Mouse (Mus musculus): ENCODE data around the gene Klhl29.

The Klhl29 gene

DNA sequence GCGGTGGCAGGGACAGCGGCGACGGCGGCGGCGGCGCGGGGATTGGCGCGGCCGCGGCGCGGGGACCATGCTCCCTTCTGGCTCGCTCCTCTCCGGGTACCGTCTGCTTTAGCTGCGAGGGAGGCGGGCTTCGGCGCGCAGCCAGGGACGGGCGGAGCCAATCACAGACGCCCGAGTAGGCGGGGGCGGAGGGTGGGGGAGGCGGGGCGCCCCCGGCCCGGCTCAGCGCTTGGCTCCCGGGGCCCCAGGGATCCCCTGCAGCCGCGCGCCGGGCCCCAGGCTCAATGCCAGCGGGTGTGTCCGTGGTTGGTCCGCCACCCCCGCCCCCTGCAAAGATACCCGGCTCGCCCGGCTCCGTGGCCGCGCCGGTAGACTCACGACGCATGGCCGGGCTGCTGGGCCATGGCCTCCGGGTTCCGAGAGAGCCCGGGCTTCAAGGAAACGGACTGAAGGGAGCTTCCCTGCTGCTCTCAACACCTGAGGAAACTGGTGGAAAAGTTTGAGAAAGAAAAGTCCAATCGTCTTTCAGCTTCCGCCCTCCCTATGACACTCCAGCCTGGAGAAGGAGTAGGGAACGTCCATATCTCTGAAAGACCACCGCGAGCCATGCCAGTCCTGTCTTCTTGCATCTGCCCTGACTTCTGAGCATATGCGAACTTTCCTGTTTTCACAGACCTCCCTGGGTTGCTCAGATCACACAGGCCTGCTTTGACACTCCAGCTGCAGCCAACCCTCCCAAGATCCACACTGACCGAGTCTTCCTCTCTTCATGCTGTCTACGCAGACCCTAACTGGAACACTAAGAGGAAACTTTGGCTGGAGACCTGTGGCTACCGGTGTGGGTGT is at the start of gene Klhl29:
Gene Klhl29 (minus strand): TSS at position 67 of the 846 bp plus-strand sequence.
- DNase-seq (ENCODE audit: low read depth, low spot score), result peak; percentile 86

DNA sequence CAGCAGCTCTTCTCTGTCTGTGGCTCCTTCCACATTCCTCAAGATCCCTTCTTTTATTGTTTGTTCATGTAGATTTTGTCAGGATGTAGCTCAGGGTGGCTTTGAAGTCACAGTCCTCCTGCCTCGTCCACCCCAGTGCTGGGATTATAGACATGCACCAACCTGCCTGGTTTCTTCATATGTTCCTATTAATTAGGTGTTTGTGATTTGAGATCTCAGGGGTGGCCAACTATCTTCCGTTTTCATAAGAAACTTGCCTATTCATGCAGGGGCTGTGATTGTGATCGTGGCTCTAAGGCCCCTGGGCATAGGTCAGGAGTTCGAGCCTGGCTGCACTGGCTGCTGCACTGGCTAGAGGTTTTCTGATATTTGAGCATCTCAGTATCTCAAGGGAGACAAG is 49.8 kb upstream of the Klhl29 start:
- DNase-seq (ENCODE audit: low read depth, low spot score), result no peak

DNA sequence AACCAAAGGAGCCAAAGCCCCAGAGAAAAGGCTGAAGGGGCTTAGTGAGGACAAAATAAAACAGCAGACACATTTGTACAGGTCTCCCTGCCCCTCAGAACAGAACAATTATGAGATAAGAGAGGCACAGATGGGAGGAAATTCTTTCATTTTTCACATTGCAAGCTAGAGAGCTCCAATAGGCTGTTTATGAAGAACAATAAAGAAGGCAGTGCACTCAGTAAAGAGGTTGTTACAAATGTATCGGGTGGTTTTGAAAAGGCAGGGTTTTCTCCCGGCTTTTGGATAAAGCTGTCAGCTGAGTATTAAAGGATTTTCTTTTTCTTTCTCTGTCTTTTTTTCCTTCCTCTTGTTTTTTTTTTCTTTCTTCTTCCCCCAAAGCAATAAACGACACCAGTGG is 40.3 kb upstream of the Klhl29 start:
- no peak for DNase-seq (ENCODE audit: low read depth, low spot score)

DNA sequence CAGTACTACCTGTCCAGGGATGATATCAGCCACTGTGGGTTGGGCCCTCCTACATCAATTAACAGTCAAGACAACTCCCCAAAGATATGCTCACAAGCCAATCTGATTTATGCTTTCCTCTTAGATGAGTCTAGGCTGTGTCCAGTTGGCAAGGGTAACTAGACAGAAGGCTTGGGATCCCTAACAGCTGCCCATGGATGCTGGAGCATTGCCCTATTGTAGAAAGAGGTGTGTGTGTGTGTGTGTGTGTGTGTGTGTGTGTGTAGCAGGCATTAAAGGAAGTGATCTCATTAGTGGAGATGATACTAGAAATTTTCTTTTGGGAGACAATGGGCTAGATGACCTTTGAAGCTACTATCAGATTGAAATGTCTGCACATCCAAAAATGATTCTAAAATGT is 38.5 kb upstream of the Klhl29 start:
- DNase-seq (ENCODE audit: low read depth, low spot score), result no peak

DNA sequence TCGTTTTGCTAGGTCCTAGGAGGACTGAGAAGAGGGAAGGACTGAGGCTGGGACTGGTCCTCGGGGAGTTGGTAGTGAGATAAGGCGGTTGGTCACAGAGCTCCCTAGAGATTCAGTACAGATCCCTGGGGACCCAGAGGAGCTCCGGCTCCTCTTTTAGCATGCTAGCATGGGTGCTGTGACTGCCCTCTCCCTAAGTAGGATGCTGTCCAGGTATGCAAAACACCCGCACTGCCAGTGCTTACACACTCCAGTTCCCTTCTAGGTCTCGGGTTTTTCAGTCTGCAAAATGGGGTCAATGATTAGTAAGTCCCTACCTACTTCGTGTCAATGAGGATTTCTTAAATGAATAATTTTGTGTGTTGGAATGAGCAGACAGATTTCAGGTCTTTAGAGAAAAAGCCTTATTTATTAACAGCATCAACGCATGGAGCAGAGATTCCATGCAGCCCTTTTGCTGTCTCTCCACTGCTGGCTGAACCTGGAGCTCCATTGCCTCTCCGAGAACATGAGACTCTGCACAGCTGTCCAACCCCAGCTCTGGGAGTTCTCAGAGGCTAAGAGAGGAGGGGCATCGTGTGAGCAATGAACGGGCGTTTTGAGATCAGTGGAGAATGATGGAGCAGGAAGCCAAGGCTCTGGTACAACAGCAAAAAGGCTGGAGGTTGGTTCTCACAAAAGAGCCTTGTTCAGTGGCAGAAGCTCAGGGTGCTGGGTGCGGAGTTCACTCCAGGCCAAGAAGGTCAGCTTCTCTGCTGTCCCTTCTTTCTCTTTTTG is 36.5 kb upstream of the Klhl29 start:
- DNase-seq (ENCODE audit: low read depth, low spot score), result no peak

DNA sequence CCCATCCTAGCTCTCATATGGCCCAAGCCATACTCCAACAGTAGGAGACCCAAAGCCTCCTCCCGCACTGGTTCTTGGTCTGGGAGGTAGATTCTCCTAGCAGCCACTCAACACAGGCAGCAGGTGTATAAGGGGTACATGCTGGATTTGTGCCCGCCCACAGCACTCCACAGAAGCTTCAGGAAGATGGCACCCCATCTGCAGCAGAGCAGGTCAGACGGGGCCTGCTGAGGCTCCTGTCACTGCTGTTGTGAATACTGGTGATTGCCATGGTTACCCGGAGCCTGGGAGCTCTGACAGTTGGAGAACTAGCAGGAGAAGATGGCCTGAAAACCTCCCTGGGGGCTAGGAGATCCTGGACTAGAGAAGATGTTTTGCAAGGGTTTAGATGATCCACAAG is 35.9 kb upstream of the Klhl29 start:
- DNase-seq (ENCODE audit: low read depth, low spot score), result no peak

DNA sequence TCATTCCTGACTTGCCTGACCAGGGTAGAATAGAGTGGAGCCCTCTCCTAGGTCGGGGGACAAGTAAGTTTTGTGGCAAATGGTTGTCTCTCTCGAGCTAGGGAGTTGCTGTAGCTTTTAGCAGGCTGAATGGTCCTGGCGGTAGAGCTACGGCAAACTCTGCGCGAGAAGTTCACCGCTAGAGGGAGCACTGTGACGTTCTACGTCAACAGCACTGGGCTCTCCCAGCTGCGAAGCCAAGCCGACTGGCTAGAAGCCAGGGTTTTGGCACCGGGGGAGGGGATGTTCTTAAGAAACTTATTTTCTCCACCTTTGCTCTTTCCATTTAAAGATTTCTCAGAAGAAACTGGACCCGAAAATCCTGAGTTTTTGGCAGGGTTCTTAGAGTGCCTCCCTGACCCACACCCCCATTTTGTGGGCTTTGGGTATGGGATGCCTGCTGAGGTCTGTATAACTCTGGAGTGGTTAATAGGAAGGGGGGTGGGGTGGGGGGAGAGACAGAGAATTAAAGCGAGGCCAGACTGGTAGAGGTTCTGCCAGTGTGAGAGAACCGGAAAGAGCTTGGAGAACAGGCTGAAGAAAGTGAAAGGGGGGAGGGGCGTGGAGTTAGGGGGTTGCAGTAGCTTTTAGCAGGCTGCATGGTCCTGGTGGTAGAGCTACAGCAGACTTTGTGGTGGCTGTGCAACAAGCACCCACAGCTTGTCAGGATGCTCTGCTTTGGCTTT is 35.1 kb upstream of the Klhl29 start:
- peak; percentile 88 for DNase-seq (ENCODE audit: low read depth, low spot score)

DNA sequence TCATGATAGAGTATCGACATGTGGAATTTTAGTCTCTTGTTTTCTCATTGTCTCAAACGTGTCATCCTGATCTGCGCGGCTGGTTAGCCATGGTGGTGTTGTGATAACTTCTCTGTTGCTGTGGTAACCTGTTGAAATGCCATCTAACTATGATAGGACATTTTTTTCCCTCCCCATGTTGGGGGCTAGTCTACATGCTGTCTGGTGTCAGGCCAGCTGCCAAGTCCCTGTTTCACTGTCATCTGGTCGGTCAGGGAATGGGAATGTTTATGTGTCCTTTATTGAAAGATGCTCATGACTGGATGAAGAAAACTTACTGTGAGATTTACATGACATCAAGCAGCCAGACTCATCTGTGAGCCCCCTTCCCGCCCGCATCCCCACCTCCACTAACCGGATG is 31.7 kb upstream of the Klhl29 start:
- no peak for DNase-seq (ENCODE audit: low read depth, low spot score)

DNA sequence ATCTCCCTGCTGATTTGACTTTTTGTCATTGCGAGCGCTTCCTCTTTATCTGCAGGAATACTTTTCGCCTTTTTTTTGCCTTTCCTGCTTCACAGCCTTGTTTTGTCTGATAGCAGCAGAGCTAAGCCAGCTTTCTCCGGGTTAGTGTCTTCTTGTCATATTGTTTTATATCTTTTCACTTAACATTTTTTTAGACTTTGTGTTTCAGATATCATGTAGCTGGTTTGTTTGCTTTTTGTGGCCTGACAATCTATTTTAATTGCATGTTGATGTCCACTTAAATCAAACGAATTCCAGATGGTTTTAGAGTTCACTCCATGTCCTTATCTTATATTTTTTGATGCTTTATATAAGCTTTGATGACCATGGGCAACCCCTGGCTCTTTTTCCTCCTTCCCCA is 21.9 kb upstream of the Klhl29 start:
- DNase-seq (ENCODE audit: low read depth, low spot score), result no peak

DNA sequence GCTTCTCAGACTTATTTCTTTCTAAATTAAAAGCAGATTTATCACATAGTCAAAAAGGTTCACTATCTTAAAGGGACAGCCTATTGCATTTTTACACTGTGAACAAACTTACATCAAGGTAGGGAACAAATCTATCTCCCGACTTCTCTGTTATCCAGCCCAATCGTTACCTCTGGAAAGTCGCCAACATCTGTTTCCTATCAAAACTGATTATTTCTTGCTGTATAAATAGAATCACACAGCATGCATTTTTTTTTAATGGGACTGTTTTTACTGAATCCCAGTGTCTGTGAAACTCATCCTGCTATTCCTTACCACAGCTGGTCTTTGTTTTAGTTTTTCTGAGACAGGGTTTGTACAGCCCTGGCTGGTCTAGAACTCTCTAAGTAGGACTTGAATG is 19.7 kb upstream of the Klhl29 start:
- no peak for DNase-seq (ENCODE audit: low read depth, low spot score)

DNA sequence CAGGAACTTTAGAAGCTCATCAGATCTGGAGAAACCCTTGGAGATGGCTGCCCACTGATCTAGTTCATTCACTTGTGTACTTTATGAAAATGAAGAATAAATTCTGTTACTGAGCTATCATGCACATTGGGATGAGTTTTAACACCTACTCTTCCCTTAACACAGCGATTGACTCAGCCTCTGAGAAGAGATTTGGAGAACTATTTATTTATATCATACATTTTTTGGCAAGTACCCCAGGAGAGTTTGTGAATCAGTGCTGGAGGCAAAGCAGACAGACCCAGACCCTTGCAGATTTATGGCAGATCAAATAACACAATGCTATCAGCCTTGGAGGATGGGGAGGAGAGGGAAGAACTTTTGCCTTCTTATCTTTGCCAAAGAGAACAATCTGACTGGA is 11.6 kb upstream of the Klhl29 start:
- DNase-seq (ENCODE audit: low read depth, low spot score), result no peak

DNA sequence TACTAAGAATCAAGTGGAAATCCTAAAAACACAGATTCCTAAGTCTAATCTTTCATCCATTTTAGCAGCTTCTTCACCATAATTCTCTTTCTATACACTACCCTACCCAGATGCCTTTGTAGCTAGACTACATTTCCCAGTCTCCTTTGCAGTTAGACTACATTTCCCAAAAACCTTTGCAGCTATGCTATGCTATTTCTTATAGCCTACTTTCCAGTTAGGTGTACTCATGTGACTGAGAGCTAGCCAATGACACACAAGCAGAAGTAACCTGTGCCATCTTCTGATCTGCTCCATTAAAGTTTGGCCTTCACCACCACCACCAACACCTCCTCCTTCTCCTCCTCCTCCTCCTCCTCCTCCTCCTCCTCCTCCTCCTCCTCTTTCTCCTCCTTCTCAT is 11.2 kb upstream of the Klhl29 start:
- DNase-seq (ENCODE audit: low read depth, low spot score), result peak; percentile 13

DNA sequence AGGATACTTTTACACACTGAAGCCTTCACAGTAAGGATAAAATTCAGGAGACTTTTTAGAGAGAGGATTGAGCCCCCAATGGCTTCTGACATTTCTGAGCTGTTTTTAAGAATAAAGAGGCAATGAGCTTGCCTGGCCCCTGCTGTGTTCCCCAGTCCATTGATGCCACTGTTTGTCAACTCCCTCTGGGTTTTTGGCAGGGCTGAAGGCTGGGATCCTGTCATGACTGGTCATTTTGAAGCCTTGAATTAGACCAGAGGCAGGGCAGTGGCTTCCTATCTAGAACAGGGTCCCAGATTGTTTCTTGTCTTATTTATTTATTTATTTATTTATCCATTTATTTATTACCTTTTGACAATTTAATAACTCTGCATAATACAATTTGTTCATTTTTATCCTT is 6.2 kb upstream of the Klhl29 start:
- DNase-seq (ENCODE audit: low read depth, low spot score), result no peak

DNA sequence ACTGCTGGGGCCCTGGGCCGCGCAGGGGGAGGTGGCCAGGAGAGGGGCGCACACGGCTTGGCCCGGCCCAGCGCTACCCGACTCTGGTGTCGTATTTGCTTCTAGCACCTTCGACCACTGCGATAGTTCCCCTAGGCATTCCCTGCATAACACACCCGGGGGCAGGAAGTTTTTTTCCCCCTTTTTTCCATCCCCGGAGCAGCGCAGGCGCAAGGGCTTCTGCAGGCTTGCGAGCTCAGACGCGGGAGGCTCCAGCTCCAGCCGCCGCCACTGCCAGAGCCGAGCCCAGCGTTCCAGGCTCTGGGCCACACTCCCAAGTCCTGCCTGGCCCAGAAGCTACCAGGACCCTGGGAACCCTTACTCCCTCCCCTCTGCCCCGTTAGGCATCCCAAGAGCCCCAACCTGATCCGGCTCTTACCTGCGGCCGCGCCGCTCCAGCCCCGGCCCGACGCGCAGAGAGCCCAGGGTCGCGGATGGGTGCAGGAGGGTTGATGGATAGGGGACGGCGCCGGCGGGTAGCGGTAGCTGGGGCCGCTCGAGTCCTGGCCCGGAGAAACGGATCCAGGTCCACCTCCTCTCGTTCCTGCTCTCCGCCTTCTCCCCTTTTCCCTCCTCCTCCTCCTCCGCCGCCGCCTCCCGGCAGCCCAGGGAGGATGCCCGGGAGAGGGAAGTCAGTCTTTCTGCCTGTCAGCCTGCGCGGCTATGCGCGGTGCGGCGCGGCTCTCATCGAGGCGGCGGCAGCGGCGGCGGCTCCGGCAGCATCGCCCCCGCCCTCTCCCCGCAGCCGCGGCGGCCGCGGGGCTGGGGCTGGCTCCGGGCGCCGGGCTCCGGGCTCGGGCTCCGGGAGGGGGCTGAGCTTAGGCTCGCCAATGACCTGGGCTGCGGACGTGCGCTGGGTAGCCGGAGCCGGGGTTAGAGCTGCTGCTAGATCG is 532 bp downstream of the Klhl29 start:
- DNase-seq (ENCODE audit: low read depth, low spot score), result peak; percentile 66

DNA sequence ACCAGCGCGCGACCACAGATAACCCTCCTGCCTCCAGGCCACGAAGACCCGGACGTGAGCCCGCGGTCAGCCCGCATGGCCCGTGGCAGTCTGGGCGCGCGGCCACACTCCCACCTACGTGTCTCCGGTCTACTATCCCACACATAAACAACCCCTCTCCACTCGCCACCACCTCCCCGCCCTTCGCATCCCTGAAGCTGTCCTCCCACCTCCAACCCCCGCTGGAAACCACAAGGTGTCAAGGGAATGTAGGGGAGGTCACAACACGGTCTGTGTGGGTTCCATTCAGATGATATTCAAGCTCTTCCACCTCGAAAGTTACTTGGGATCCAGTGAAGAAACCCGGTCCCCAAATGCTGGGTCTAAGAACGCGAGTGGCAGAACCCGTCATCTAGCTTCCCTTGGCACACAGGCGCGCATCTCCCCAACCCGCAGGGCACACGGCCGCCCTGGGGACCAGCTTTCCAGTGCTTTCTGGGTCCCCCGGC is 1.2 kb downstream of the Klhl29 start:
- peak; percentile 48 for DNase-seq (ENCODE audit: low read depth, low spot score)

DNA sequence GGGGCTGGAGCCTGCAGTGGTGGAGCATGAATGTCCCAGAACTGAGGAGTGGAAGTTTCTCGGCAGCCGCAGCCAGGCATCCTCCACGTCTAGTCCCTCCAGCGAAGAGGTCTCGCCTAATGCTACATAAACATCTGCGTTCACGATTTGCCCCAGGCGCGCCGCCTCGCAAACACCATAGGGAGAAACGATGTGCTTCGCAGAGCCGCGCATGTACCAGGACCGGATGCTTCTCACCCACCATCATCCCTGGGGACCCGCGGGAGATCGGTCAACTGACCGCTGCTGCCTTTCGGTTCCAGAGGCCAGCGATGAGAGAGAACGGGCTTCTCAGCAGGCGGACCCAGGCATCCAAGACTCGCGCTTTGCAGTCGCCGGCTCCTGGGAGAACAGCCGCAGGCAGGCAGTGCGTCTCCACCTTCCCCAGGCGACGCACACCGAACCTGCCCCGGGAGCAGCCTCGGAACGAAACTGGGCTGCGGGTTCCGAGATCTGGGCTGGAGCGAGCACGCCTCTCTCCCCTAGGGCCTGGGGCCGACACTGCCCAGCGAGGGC is 1.8 kb downstream of the Klhl29 start:
- DNase-seq (ENCODE audit: low read depth, low spot score), result peak; percentile 61

DNA sequence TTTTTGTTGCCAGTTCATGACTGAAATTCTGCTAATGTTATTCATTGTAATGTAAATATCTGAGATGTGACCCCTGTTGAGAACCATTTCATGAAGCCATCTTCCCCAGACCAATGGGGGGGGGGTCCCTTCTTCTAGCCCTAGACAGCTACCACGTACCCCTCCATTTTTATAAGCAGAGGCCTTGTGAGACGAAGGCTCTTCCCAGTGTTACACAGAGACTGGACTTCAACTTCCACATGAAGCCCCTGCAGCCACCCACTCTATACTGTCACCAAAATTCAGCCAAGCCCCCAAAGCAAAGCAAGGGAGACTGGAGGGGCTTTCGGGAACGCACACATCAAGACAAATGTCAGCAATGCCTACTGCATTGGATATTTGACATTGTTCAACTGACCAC is 6.1 kb downstream of the Klhl29 start:
- DNase-seq (ENCODE audit: low read depth, low spot score), result no peak

DNA sequence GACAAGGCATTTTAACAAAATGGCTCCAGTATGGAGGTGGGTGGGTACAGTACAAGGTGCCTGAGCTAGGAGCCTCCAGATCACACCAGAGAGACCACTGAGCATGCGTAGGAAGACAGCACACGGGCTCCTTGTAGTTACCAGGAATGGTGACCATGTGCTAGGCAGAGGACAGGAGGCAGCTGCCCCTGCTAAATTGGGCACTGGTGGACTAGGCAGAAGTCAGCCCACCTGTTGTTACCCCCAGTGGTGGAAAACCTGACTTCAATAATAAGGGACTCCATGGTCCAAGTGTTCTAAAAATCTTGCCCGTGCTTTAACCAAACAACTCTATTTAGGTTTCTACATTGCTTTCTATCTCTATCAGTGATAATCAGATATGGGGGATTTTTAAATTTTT is 10.6 kb downstream of the Klhl29 start:
- DNase-seq (ENCODE audit: low read depth, low spot score), result no peak

DNA sequence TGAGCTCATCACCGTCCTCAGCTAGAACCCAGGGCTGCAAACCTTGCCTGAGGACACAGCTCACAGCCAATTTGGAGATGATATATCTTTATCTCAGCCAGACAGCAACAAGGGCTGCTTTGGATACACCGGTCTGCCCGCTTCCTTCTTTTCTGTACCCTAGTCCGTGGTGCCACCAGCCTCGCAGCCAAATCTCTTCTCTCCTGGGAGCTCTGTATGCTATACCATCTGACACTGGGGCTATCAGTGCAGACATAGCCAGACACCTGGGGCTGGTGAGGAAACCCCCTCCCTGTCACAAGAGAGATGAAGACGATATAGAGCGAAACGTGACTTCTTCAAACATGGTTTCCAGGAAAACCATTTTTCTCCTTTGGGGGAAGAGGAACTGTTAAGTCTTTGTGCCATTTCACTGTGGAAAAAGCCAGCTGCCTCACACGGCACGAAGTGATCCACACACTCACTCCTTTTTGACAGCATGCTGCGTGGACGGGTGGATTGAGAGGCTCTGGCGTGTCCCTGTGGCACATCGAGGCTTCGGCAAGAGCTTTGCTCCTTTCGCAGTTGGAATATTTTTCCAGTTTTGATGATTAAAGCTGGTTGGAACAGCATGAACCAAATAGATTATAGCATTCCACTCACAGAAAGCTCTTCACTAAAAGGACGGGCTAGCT is 11.4 kb downstream of the Klhl29 start:
- DNase-seq (ENCODE audit: low read depth, low spot score), result no peak

DNA sequence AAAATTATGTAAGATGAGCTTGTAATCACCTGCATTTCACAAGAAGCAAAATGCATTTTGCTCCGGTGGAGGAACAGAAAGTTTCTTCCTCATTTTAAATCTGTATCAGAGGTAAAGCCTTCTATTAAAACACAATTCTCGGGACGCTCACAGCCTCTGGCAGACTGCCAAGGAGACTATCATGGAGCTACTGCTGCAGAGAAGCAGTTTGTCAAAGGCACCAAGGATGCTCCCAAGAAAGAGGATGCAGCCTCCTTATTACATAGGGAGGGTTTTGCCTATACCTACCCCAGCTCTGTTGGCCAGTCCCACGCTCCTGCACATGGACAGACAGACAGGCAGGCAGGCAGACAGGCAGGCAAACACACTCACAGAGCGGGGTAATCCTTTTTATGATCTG is 16.4 kb downstream of the Klhl29 start:
- DNase-seq (ENCODE audit: low read depth, low spot score), result no peak
